Mouse (Mus musculus) small intestine, adult 2 months (tissue): Measurements from ENCODE around the gene Ubqln4.

Experiments
- CTCF ChIP-seq: fragments of 200-500 bp; IDR thresholded peaks from 2 replicates; pipeline ENCODE4 v1.5.1; 2012; ENCODE audit warnings: low read depth, mild to moderate bottlenecking, control low read depth, inconsistent platforms, low read length, moderate library complexity, mixed read lengths; ENCODE audit not compliant: insufficient replicate concordance, insufficient read length; ENCODE audit errors: extremely low read depth
- POLR2A ChIP-seq: fragments of 200-500 bp; IDR thresholded peaks from 2 replicates; pipeline ENCODE4 v1.6.1; 2012; ENCODE audit warnings: low read depth, mild to moderate bottlenecking, control low read depth, inconsistent platforms, low read length, moderate library complexity

DNA sequence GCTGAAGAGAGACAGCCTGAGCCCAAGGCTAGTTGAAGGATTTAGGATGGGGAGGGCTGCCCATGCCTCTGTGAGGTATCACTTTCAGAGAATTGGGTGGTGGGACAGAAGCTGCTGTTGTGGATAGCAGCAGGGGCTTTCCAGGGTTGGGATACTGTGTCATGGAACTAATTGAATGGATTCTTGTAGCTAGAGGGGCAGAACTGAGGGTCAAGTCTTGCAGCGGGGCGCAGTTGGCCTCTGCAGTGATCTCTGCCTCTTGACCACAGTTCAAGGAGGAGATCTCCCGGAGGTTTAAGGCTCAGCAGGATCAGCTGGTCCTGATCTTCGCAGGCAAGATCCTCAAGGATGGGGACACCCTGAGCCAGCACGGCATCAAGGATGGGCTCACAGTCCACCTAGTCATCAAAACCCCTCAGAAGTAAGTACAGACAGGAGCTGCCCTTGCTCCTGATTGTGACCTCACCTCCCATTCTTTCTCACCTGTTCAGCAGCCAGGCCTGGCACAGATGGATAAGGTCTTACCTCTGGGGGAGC, 1.6 kb downstream of the Ubqln4 start:
- TF ChIP-seq POLR2A, result no peak
- TF ChIP-seq CTCF, result no peak
